Mouse (Mus musculus) megakaryocyte, embryonic 14.5 days (primary cell): ENCODE results near the gene Mxd3.

Experiments
- FLI1 ChIP-seq: IDR thresholded peaks from 2 replicates; pipeline ENCODE4 v1.6.1; 2012; ENCODE audit warnings: low read length, inconsistent platforms, mixed read lengths
- GATA1 ChIP-seq: IDR thresholded peaks from 3 replicates; pipeline ENCODE4 v1.6.1; 2012; ENCODE audit warnings: mixed read lengths, low read length, inconsistent platforms, borderline replicate concordance

DNA sequence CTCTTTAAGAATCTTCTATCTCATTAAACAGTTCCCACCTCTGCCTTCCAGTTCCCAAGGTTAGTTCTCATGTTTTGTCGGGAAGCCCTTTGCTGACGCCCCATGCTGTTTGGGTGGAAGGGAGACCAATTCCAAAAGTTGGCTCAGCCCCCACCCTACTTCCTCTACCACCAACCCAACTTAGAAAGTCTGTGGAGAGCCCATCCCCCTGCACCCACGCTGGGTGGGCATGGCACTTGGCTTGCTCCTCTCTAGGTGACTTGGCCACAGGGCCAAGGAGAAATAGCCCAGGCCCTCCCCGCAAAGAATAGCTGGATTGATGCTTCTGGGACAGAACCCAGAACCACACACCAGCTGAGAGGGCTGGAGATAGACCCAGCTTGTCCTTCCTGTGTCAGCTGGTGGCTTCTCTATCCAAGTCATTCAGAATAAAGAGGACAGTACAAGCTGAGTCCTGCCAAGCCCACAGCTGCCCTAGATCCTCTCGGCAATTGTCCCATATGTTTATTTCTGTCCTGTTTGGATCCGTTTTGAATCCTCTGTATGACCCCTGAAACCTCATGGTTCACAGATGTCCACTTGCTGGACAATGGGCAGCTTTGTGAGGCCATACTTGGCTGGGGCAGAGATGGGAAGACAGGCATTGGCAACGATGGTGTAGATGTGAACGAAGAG is 41.5 kb upstream of the Mxd3 start:
- TF ChIP-seq GATA1 (no peak), FLI1 (no peak)
